Mouse (Mus musculus) CH12.LX (cell line): ENCODE results near the gene Gm28047. TPM values are rescaled to one million over a fixed set of nuclear protein-coding genes. Genes with fewer than 3 reads are reported as not detected.

Experiments used
- DNase-seq: peaks from one replicate; pipeline ENCODE4 v3.0.0-alpha.2; 2013; ENCODE audit errors: extremely low read depth
- H3K27ac ChIP-seq: 2 replicates; pipeline ENCODE4 v1.5.1; 2012; ENCODE audit warnings: low read depth, mild to moderate bottlenecking, control low read depth, moderate library complexity; ENCODE audit not compliant: insufficient read depth
- H3K27me3 ChIP-seq: replicated peaks from 2 replicates; pipeline ENCODE3; 2012; ENCODE audit warnings: inconsistent platforms
- H3K36me3 ChIP-seq, 2 experiments: replicated peaks in 1 of 2; 2 replicates each; pipeline versions ENCODE3 to v1.6.1; 2012; ENCODE audit warnings: inconsistent platforms in 1 of 2, low read length in 1 of 2, mild to moderate bottlenecking in 1 of 2, mixed read lengths in 1 of 2, moderate library complexity in 1 of 2; ENCODE audit not compliant: control insufficient read depth in 1 of 2, insufficient read depth in 1 of 2
- H3K4me1 ChIP-seq, 2 experiments: 2 replicates each; pipeline ENCODE4 v1.6.1; 2012; ENCODE audit warnings: inconsistent platforms in 1 of 2, moderate library complexity in 1 of 2; ENCODE audit not compliant: insufficient read depth in 2 of 2, control insufficient read depth in 1 of 2
- H3K4me2 ChIP-seq: 2 replicates; pipeline ENCODE4 v1.6.1; 2012; ENCODE audit warnings: low read depth, mild to moderate bottlenecking, control low read depth; ENCODE audit not compliant: poor library complexity, insufficient read depth, severe bottlenecking
- H3K4me3 ChIP-seq, 3 experiments: fragments of 150-350 bp in 1 of 3; sonication (generic) in 1 of 3; replicated peaks in 1 of 3; 2 replicates each; pipeline versions ENCODE3 to v1.5.1; 2011 to 2012; ENCODE audit warnings: low read depth in 2 of 3, low read length in 2 of 3, mild to moderate bottlenecking in 2 of 3, moderate library complexity in 2 of 3, control low read depth in 1 of 3, improper control_type of control experiment in 1 of 3, inconsistent platforms in 1 of 3, mixed read lengths in 1 of 3; ENCODE audit not compliant: poor library complexity in 1 of 3
- H3K79me2 ChIP-seq: replicated peaks from 2 replicates; pipeline ENCODE4 v1.6.1; 2012; ENCODE audit warnings: mild to moderate bottlenecking, moderate library complexity; ENCODE audit not compliant: control insufficient read depth, poor library complexity, insufficient read depth, severe bottlenecking; ENCODE audit errors: extremely low read depth
- H3K9ac ChIP-seq: 2 replicates; pipeline ENCODE4 v1.6.1; 2012; ENCODE audit warnings: low read depth, mild to moderate bottlenecking, control low read depth, moderate library complexity; ENCODE audit not compliant: insufficient read depth
- H3K9me3 ChIP-seq: replicated peaks from 2 replicates; pipeline ENCODE3; 2012; ENCODE audit warnings: low read length, inconsistent platforms, mixed read lengths
- CTCF ChIP-seq, 2 experiments: IDR thresholded peaks in 1 of 2; conservative IDR thresholded peaks in 1 of 2; 2 replicates each; pipeline ENCODE4 v1.5.1; 2011 to 2012; ENCODE audit warnings: low read depth in 2 of 2, low read length in 2 of 2, improper control_type of control experiment in 1 of 2, inconsistent platforms in 1 of 2, mild to moderate bottlenecking in 1 of 2, moderate library complexity in 1 of 2
- ELF1 ChIP-seq: IDR thresholded peaks from 2 replicates; pipeline ENCODE4 v1.6.1; 2014; ENCODE audit warnings: low read depth, mild to moderate bottlenecking, inconsistent platforms, low read length, improper control_type of control experiment
- ETS1 ChIP-seq: conservative IDR thresholded peaks from 2 replicates; pipeline ENCODE4 v1.6.1; 2012; ENCODE audit warnings: low read depth, mild to moderate bottlenecking, inconsistent platforms, low read length, improper control_type of control experiment, moderate library complexity
- IRF4 ChIP-seq: IDR thresholded peaks from 2 replicates; pipeline ENCODE4 v1.6.1; 2014; ENCODE audit warnings: low read depth, mild to moderate bottlenecking, inconsistent platforms, low read length, improper control_type of control experiment
- MAX ChIP-seq: IDR thresholded peaks from 2 replicates; pipeline ENCODE4 v1.6.1; 2011; ENCODE audit warnings: low read length, improper control_type of control experiment
- MXI1 ChIP-seq: IDR thresholded peaks from 2 replicates; pipeline ENCODE4 v1.6.1; 2011; ENCODE audit warnings: mild to moderate bottlenecking, low read depth, low read length, improper control_type of control experiment
- MYC ChIP-seq: IDR thresholded peaks from 2 replicates; pipeline ENCODE4 v1.6.1; 2011; ENCODE audit warnings: low read depth, mild to moderate bottlenecking, improper control_type of control experiment, low read length
- NRF1 ChIP-seq: IDR thresholded peaks from 2 replicates; pipeline ENCODE4 v1.6.1; 2014; ENCODE audit warnings: low read depth, mild to moderate bottlenecking, inconsistent platforms, low read length, improper control_type of control experiment, moderate library complexity
- POLR2AphosphoS2 ChIP-seq: IDR thresholded peaks from 2 replicates; pipeline ENCODE4 v1.6.1; 2011; ENCODE audit warnings: low read depth, low read length, improper control_type of control experiment
- RCOR1 ChIP-seq: conservative IDR thresholded peaks from 2 replicates; pipeline ENCODE4 v1.6.1; 2012; ENCODE audit warnings: low read depth, mild to moderate bottlenecking, inconsistent platforms, low read length, improper control_type of control experiment
- SIN3A ChIP-seq: IDR thresholded peaks from 2 replicates; pipeline ENCODE4 v1.6.1; 2012; ENCODE audit warnings: low read length, improper control_type of control experiment, inconsistent platforms
- TBP ChIP-seq: conservative IDR thresholded peaks from 2 replicates; pipeline ENCODE4 v1.6.1; 2011; ENCODE audit warnings: low read depth, low read length, improper control_type of control experiment
- TCF12 ChIP-seq: IDR thresholded peaks from 2 replicates; pipeline ENCODE4 v1.6.1; 2014; ENCODE audit warnings: low read depth, mild to moderate bottlenecking, inconsistent platforms, low read length, improper control_type of control experiment
- USF2 ChIP-seq: conservative IDR thresholded peaks from 2 replicates; pipeline ENCODE4 v1.6.1; 2011; ENCODE audit warnings: low read depth, low read length, improper control_type of control experiment
- ZC3H11A ChIP-seq: IDR thresholded peaks from 2 replicates; pipeline ENCODE4 v1.6.1; 2012; ENCODE audit warnings: low read depth, mild to moderate bottlenecking, inconsistent platforms, low read length, improper control_type of control experiment
- ZMIZ1 ChIP-seq: IDR thresholded peaks from 2 replicates; pipeline ENCODE4 v1.6.1; 2012; ENCODE audit warnings: low read depth, mild to moderate bottlenecking, inconsistent platforms, low read length, improper control_type of control experiment
- dilution Hi-C: fragments of 300-500 bp; cut with MboI; formaldehyde crosslinking; loops from 2 replicates; pipeline ENCODE4 v1.14.3; 2020; ENCODE audit warnings: low sequenced_read_pairs; ENCODE audit not compliant: extremely low pct_unique_long_range_greater_than_20kb, extremely low pct_ligation_motif_present
- in situ Hi-C: fragments of 300-500 bp; cut with MboI; formaldehyde crosslinking; loops from 3 replicates; pipeline ENCODE4 v1.14.3; 2019; ENCODE audit warnings: low sequenced_read_pairs, low pct_ligation_motif_present, low pct_unique_long_range_greater_than_20kb, mixed read lengths
- polyA plus RNA-seq: library from polyadenylated mRNA; unstranded; fragments of >175 nt; gene quantifications from 2 replicates; pipeline ENCODE4 v1.2.1, GENCODE M21; 2012; ENCODE audit warnings: low read depth; ENCODE audit not compliant: insufficient read length
- total RNA-seq, 2 experiments: library from RNA; depleted of rRNA; stranded (reverse); fragments of 300-350 nt in 1 of 2; fragments of >200 nt in 1 of 2; gene quantifications; 2 replicates each; pipeline ENCODE4 v1.2.3; 2012 to 2014

Gene Gm28047
- total and polyA plus RNA-seq, 3 experiments, result not detected

GRCm38 (mm10) chr15:102510590-102511284, 114.1 kb downstream of the Gm28047 start (continued):
- TF ChIP-seq IRF4 (no peak), NRF1 (no peak), ZMIZ1 (no peak), ETS1 (0 out of 2 replicates have a peak, but pooled peaks have one; percentile 16), ELF1 (peak; percentile 46; the same call in 1 of the 2 replicates), TBP (peak; percentile 83), CTCF (conservative IDR thresholded peaks at IDR 0.05 in 1 of 2, IDR thresholded peaks at IDR 0.05 in 1 of 2; ENCODE audit: low read depth in 2 of 2, low read length in 2 of 2) (no peak), ZC3H11A (no peak), SIN3A (peak; percentile 67; the same call in 1 of the 2 replicates)

- Histone ChIP-seq H3K27me3 (no peaks in the 10 kb centered on the region), H3K4me3 (peak overlapping the region; percentile 8 to 74 (median 40)), H3K4me1 (peaks cover 21 to 48% of the 10 kb centered on the region in 2 experiments), H3K9me3 (no peaks in the 10 kb centered on the region), H3K27ac (no peak overlapping the region), H3K79me2 (no peaks in the 10 kb centered on the region), H3K9ac (peak overlapping the region; percentile 52), H3K36me3 (peaks cover 3 to 18% of the 10 kb centered on the region in 2 experiments), H3K4me2 (peak overlapping the region; percentile 94)
- in situ Hi-C loops (no loop called here), dilution Hi-C loops (no loop called here)
- DNase-seq, result no peak
- TF ChIP-seq USF2 (no peak), TCF12 (no peak), SIN3A (no peak), ETS1 (no peak), MYC (no peak), MAX (0 out of 2 replicates have a peak, but pooled peaks have one; percentile 0), RCOR1 (no peak)
Measured at GRCm38 (mm10) chr15:102510110-102510509, 114.8 kb downstream of the Gm28047 start.

- Histone ChIP-seq H3K4me3 (no peak overlapping the region), H3K27me3 (no peaks in the 10 kb centered on the region), H3K79me2 (no peaks in the 10 kb centered on the region)
- dilution Hi-C loops, result no loop called here
- in situ Hi-C loops, result no loop called here
- TF ChIP-seq POLR2AphosphoS2, result peak; percentile 5; the same call in 1 of the 2 replicates
- TF ChIP-seq MXI1, result no peak
- TF ChIP-seq, all 38 proteins: peak for 1
- DNase-seq, result no peak
- Histone ChIP-seq H3K9ac (no peak overlapping the region), H3K4me2 (no peak overlapping the region), H3K4me1 (peaks cover 21 to 42% of the 10 kb centered on the region in 2 experiments), H3K27ac (no peak overlapping the region), H3K9me3 (no peaks in the 10 kb centered on the region), H3K36me3 (peaks cover 19 to 35% of the 10 kb centered on the region in 2 experiments)
Measured at GRCm38 (mm10) chr15:102508336-102508735, 116.5 kb downstream of the Gm28047 start.
